Mouse (Mus musculus) urinary bladder, postnatal 36 days (tissue): Measurements from ENCODE around the gene Henmt1.
A peak's percentile ranks its signal among the peaks of the same experiment; 100 is the strongest.

Experiments used
- DNase-seq, 2 experiments: peaks; one replicate each; pipeline ENCODE4 v3.0.0; 2022; ENCODE audit warnings: low spot score in 2 of 2, mixed read lengths in 1 of 2

Gene Henmt1

GRCm38 (mm10) chr3:108939573-108939972 lies at the start of gene Henmt1:
Gene Henmt1 (plus strand): TSS chr3:108939873.
- DNase-seq, result no peak

- no peak for DNase-seq
Observed at GRCm38 (mm10) chr3:108889908-108890307, 49.8 kb upstream of the Henmt1 start, which contains the start of gene Fndc7. Gene Fndc7 (minus strand): TSS chr3:108890008.

- no peak for DNase-seq
Observed at GRCm38 (mm10) chr3:108892080-108892479, 47.6 kb upstream of the Henmt1 start.

- DNase-seq, result no peak
Observed at GRCm38 (mm10) chr3:108892914-108893313, 46.8 kb upstream of the Henmt1 start.

GRCm38 (mm10) chr3:108898640-108899039 lies 41.0 kb upstream of the Henmt1 start:
- no peak for DNase-seq

- no peak for DNase-seq
Observed at GRCm38 (mm10) chr3:108900147-108900546, 39.5 kb upstream of the Henmt1 start.

GRCm38 (mm10) chr3:108900681-108901080 lies 39.0 kb upstream of the Henmt1 start:
- DNase-seq, result no peak

- no peak for DNase-seq
Observed at GRCm38 (mm10) chr3:108902038-108902437, 37.6 kb upstream of the Henmt1 start.

GRCm38 (mm10) chr3:108902934-108903333 lies 36.7 kb upstream of the Henmt1 start:
- DNase-seq, result no peak

- DNase-seq, result peak in 1 of 2 experiments; percentile 12
Observed at GRCm38 (mm10) chr3:108910303-108911080, 29.2 kb upstream of the Henmt1 start.

DNA sequence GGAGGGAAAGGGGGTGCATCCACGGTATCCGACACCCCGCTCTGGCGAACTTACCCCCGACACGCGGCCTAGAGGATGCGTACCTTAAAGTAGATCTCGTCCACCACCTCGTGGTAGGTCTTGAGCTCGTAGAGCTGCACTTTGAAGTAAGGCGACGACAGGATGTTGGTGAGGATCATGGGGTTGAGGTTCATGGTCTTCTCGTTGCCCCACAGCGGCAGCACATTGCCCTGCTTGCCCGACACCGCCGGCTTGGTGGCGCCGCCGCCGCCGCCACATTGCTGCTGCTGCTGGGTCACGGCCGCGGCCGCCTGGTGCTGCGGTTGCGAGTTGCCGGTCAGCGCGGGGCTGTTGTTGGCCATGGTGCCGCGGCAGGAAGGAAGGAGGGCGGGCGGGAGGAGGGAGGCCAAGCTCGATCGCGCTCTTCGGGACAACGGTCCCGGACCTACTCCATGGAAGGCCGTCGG lies 28.6 kb upstream of the Henmt1 start:
- peak; percentile 54 to 55 for DNase-seq

- DNase-seq, result peak; percentile 90 to 95
Observed at GRCm38 (mm10) chr3:108911548-108912413, 27.9 kb upstream of the Henmt1 start, which contains the start of gene Prpf38b. Gene Prpf38b (minus strand): TSS chr3:108911727.

DNA sequence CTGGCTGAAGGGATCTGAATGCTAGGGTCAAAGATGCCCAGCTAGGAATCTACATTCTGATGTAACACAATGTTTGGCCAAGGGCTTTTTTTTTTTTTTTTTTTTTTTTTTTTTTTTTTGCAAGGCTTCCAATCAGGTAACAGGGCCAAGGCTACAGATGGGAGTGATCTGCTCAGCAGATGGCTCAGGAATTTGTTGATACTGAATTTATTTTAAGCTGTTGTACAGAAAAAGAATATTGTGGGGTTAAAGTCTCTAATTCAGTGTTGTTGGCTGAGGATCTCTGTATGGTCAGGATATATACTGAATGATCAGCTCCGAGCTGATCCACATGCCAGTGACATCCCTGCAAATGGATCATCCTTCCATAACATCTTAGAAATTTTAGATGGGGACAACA lies 23.7 kb upstream of the Henmt1 start:
- DNase-seq, result no peak

GRCm38 (mm10) chr3:108916857-108917256 lies 22.8 kb upstream of the Henmt1 start:
- no peak for DNase-seq

- DNase-seq, result no peak
Observed at GRCm38 (mm10) chr3:108917986-108918385, 21.7 kb upstream of the Henmt1 start.

GRCm38 (mm10) chr3:108918852-108919251 lies 20.8 kb upstream of the Henmt1 start:
- no peak for DNase-seq

GRCm38 (mm10) chr3:108920442-108921070 lies 19.1 kb upstream of the Henmt1 start:
- no peak for DNase-seq

GRCm38 (mm10) chr3:108921822-108922221 lies 17.9 kb upstream of the Henmt1 start:
- no peak for DNase-seq

DNA sequence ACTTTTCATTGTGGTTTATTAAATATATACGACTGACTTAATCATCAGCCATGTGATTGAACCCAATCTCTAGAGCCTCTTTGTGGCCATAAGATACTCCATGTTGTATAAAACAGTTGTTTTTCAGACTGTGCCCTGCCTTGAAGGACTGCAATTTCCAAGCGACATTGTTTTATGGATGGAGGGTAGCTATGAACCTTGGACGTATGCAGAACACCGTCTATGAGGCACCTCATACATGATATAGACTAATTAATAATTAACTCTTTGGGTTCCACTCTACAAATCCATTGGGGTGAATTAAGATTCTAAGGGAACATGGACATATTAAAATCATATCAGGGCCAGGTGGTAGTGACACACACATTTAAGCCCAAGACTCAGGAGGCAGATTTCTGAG lies 14.0 kb upstream of the Henmt1 start:
- no peak for DNase-seq

DNA sequence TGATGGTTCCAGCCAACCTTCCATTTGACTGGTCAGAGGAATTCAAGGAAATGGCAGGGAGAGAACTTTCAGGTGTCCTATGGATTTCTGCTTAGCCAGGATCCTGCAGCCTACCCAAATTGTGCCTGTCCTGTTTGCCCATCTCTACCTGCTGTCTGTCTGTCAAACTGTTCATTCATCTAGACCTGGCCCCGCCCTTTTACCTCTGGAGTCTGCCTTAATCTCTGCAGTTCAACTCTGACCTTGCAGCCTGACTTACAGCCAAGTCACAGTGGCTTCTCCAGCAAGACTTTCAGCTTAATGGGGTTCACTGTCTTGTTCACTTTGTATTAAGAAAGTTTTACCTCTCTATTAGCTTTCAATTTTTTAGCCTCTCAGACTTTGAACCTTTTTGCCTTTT lies 13.4 kb upstream of the Henmt1 start:
- no peak for DNase-seq

- no peak for DNase-seq
Observed at GRCm38 (mm10) chr3:108933557-108933956, 6.1 kb upstream of the Henmt1 start.

GRCm38 (mm10) chr3:108938691-108939090 lies 982 bp upstream of the Henmt1 start:
- no peak for DNase-seq
